Mouse (Mus musculus): Measurements from ENCODE around the gene Copb2.
A peak's percentile ranks its signal among the peaks of the same experiment; 100 is the strongest.

Gene Copb2

DNA sequence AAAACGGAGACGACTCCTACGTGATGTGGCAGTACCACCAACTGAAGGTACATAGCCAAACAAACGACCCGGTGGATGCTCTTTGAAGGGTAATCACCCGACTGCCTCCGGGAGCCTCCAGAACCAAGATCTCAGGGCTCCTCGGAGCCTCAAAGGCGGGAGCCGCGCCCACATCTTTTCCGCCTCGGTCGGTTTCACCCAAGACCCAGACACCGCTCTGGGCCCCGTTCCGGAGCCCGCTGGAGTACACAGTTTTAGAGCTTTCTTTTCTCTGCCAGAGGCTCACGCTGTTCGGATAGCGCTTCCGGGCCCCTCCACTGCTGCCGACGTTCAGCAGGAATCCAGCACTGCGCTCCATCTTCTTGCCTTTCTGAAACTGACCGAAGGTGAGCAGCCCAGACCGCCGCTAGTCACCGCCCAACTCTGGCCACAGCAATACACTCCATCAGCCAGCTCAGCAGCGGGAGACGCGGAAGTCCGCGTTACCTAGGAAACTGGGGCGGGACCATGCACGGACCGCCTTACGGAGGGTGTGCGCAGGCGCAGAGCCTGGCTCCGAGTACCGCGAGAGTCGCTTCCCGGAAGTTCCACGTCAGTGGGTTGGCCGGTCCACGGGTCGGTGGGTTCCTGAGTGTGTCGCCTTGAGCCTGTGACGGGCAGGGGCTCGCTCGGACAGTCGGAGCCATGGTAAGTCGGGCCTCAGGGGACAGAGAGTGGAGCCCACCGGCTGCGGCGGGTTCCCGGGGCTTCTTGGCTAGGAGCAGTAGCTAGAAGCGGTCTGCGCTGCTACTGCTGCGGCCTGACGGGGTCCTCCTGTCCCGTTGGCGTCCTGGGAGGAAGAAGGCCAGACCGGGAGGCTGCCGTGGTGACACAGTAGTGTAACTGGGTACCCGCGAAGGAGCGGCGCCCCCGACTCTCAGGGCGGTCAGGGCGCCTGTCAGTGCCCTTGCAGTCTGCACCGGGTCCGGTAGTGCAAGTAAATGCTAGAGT lies at the start of gene Copb2:
TSS of gene Copb2 (plus strand) at position 585 of the 990 bp plus-strand sequence.
- DNase-seq, result peak; percentile 98 to 99

DNA sequence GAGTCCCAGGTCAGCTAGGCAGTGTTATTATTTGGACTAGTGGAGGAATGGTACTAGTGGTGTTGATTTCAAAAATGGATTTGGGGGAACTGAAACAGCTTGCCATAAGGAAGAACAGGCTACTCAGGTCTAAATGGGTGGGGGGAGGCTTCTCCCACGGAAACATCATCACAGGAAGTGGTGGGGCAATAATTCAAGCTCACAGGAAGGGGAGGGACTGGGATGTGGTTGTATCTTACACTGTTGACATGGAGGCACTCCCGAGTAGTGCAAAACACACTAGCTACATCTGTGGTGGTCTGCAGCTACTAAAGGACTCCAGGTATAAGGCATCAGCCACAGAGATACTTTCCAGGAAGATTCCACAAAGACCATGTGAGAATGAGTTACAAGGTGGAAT lies 39.6 kb upstream of the Copb2 start:
- no peak for DNase-seq

DNA sequence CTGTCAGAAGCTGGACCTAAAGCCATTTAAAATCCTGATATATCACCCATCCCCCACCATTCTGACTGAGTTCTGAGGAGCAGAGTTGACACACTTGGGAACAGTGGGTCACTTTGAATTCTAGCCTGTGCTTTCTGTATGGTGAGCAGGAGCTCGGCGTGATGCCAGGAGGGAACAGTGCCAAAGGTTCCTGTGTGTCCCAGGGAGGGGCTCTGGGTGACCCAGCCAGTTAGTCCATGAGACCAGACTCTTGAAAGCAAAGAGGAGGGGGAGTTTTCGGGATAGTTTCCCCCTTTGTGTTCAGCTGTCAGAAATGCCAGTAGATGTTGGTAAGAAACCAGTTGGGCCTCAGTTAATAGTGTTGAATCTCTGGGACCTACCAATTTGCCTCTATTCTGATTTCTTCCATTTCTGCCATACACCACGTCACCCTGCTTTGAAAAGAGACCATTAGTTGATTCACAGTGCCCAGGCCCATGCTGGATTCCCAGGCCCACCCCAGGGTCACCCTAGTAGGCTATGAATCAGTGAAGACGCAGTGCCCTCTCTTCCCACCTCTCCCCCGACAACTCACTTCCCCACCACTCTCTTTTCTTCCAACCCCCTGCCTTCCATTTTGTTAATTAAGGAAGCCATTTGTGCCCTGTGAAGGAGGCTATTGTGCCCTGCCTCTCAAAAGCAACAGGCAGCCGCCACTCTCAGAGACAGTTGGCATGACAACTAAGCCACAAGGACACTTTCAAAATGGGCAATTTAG lies 38.6 kb upstream of the Copb2 start:
- DNase-seq, result peak; percentile 25 to 42

DNA sequence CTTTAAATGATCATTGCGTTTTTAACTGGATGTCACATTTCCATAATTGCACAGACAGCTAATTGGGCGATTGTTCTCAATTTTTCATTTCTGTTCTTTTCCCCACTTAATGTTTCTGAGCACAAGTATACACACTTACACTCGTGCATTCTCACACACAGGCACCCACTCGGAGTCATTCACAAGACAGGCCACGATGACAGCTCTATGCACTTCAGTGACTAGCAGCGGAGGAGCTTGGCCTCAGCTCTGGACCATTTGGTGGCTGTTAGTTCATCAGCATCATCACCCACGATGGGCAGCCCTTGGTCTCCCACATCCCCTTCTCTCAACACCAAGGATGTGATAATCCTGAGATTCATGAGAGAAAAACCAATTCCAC lies 38.0 kb upstream of the Copb2 start:
- DNase-seq, result no peak

DNA sequence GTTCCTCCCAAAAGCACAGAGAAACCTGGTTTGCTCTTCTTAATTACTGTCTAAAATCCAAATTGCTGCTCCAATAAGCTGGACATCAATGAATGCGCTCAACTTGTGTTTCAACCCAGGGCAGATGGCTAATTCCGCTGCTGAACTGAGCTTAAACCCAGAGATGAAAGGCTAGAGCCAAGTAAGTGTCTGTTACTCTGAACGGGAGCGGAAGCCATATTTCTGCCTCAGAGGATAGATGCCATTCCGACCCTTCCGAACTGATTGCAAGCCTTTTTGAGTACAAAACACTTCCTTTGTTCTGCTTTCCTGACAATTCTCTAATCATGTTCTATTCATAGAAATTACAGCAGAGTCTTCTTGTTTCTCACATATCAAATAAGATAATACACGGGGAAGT lies 36.3 kb upstream of the Copb2 start:
- no peak for DNase-seq

DNA sequence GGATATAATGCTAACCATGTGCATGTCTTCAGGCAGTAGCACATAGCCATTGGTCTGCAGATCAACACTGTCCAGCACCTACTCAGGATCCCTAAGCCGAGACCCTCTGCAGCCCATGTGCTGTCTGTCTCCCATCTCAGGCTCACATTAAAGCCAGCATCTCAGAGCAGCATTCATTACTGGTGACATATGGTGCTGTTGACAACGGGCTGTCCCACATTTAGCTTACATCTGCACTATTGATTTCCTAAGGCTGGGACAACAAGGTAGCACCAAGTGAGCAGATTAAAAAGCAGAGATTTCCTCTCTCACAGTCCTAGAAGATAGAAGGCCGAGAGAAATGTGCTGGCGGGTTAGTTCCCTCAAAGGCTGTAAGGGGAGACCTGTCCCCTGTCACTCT lies 33.7 kb upstream of the Copb2 start:
- no peak for DNase-seq

DNA sequence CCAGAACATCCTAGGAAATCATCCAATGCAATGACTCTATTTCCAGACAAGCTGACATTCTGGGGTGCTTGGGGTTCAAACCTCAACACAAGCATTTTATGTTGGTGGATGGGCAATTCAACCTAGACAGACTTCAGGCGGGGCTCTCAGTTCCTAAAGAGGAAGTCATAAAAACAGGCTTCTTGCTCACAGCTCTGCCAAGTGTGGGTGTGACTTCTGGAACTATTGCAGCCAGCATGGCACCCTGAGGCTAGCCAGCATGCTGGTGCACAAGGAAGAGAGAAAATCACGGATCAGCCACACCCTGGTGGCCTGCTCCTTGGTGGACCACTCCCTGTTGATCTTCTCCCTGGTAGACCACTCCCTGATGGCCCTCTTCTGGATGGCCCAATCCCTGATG lies 32.5 kb upstream of the Copb2 start:
- no peak for DNase-seq

DNA sequence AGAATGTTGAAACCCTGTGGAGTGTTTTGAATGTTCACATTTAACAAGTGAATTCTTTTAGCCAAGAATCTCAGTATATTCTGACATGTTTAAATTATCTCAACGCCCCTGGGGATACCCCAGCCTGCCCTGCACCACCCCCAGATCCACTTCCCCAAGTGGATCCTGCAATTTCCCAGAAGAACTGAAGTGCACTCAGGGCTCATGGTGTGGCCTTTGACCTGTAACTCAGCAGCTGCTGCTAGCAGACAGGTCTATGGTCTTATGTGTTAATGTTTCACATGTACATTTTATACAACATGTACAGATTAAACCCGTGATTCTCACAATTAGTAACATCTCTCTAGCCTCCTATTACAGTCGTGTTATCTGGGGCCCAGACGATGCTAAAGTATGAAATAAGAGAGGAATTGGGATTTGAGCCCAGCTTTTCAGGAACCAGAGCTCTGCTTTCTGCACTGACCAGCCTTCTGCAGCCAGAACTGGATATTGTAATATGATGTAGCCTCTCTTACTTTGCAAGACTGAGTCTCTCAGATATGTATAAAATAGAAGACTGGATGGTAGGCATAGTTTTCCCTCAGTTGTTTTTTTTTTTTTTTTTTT lies 28.7 kb upstream of the Copb2 start:
- no peak for DNase-seq

DNA sequence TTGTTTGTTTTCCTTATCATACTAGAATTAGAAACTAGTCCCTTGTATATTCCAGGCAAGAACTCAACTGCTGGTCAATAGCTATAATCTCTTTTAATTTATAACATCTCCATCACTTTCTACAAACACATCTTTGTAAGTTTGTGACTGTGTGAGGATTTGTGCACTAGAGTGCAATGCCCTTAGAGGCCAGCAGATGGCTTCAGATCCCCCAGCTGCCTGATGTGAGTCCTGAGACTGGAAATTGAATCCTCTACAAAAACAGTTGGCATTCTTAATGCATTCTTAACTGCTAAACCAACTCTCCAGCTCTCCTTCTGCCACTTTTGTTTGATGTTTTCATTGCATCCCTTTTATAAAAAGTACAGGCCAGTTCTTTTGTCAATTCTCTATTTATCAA lies 27.8 kb upstream of the Copb2 start:
- no peak for DNase-seq

DNA sequence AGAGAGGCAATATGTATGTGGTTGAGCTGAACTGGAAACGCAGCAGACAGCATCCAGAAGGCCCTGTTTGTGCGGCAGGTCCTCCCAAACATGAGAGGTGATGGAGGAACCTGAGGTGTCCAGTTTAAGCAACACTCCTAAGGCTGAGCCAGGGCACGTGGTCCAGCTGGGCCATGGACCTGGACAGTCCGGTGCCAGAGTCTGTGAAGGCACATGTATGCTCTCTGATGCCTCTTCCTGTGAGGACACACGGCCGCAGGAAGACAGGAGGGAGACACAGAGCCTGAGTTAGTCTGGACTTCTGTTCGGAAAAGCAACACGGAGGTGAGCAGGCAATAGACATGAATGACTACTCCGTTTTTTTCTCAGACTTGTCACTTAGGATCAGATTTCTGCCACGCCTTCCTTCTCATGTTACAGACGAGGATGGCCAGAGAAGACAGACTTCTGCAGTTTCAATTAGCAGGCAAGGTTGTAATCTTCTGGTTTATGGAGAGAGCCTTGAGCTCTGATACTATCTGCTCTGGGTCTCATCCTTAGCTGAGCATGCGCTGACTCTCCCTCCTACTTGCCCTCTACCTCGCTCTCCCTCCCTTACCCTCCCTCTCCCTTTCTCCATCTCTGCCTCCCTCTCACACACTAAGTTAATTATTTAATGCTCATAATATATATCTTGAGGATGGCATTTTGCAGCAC lies 25.4 kb upstream of the Copb2 start:
- no peak for DNase-seq

DNA sequence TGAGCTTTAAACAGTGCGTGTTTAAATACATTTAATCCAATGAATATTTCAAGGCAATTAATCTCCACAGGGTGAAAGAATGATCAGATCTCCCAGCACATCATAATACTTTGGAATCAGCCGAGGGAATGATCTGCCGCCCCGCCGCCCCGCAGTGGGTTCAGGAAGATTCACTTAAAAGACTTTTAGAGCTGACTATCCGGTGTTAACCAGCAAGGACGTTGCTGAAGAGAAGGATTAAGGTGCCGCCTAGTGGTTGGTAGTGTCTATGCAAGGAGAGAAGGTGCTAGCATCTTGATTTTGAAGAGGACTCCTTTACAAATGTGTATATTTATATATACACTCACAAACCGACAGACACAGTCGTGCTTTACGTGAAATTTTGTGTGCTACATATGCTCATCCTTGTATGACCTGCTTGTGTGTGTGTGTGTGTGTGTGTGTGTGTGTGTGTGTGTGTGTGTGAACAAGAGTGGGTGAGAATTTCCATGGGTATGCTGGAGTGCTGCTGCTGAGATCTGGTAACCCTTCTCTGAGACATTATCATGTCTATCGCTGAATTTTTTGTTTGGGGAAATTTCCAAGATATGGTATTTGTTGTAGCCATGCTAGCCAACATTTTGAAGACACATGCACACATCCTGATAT lies 24.7 kb upstream of the Copb2 start:
- DNase-seq, result peak; percentile 65 to 79

DNA sequence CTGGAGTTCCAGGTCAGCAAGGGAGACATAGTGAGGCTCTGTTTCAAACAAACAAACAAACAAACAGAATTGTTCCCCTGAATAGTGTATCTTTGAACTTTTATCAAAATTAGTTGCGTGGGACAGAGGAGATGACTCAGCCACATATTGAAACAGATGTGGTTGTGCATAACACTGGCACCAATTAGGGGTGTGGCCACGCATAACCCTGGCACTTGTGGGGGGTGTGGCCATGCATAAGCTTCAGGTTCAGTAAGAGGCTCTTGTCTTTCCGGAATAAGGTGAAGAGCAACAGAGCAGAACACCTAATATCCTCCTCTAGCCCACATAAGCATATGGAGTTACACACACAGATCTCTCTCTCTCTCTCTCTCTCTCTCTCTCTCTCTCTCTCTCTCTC lies 19.5 kb upstream of the Copb2 start:
- no peak for DNase-seq

DNA sequence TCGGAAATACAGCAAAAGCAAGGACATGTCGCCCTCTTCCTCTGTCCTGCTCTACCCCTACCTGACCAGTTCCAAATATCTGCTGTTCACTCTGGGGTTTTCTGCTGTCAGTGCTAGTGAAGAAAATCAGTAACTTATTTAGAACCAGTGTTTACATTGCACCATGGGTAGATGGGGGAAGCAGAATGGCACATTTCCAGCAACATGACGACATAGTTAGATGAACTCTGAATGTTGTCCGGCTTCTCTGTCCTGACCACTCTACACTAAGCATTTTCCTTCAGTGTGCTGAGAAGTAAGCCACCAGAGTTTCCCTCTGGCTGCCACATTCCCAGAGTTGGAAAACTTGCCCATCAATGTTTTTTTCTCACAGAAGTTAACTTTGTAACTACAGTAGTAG lies 20.3 kb downstream of the Copb2 start:
- DNase-seq, result no peak

DNA sequence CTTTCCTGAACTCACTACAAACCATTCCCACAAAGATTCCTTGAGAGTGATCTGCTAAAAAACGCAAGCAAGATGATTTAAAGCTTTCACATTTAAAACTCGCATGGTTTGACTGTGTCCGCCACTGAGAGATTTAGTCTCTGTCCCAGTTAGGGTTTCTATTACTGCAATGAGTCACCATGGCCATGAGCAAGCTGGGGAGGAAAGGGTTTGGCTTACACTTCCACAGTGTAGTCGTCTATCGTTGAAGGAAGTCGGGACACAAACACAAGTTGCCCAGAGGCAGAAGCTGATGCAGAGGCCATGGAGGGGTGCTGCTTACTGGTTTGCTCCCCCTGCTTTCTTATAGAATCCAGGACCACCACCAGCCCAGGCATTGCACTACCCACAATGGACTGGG lies 36.6 kb downstream of the Copb2 start:
- DNase-seq, result no peak

DNA sequence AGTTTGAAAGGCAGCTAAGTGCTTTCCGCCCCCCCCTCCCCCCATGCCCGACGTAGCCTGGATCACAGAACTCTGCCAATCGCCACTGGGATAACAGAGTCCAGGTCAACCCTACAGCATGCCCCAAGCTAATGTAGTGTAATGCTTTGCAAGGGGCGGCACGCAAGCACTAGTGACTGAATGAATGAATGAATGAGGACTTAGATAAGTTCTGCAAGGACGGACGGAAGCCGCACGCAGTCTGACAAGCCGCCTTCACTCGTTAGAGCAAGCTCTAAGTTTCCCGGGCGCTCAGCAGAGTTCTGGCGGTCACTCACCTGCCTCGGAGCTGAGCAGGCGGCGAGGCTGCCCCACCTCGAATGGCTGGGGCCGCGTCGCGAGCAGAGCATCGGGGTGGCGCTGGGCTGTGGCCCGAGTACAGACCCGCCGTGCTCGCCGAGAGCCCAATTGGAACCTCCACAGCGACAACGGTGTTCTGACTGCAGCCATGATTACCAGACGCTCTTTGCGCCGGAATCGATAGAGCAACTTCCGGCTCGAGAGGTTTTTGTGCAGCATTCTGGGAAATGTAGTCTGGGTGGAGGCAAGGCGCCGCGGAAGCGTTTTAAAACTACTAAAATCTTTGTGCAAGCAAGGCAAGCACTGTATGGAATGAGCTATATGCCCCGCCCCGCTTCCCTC lies 37.8 kb downstream of the Copb2 start, which contains the start of gene Mrps22:
TSS of gene Mrps22 (minus strand) at position 505 of the 681 bp plus-strand sequence.
- peak; percentile 80 to 90 for DNase-seq

DNA sequence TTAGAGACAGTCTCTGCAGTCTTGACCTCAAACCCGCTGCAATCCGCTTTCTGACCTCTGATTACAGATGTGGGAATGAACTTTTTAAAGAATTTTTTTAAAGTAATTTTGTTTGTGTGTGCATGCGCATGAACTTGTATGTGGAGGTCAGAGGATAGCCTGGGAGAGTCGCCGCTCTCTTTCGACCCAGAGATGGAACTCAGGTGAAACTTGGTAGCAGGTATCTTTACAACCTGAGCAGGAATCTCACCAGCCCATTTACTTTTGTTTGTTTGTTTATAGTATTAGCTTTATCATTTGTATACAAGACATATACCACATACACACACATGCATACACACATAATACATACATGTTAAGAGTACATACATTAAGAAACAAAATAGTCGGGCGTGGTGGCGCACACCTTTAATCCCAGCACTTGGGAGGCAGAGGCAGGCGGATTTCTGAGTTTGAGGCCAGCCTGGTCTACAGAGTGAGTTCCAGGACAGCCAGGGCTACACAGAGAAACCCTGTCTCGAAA lies 38.4 kb downstream of the Copb2 start:
- DNase-seq, result no peak

DNA sequence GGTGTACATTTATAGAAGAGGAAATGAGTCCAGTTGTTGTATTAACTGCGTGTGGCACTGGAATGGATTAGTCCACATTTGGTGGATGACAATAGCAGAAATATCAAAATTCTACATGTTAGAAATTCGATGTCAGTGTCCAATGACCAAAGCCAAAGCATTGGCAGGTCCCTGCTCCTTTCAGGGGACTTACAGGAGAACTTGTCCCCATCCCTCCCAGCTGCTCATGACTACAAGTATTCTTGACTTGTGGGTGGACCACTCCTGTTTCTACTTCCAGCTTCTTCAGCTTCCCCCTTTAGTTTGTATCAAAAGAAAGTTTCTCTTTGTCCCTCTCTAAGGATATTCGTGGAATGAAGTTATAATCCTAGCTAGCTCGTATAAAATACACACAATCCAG lies 41.4 kb downstream of the Copb2 start:
- no peak for DNase-seq

DNA sequence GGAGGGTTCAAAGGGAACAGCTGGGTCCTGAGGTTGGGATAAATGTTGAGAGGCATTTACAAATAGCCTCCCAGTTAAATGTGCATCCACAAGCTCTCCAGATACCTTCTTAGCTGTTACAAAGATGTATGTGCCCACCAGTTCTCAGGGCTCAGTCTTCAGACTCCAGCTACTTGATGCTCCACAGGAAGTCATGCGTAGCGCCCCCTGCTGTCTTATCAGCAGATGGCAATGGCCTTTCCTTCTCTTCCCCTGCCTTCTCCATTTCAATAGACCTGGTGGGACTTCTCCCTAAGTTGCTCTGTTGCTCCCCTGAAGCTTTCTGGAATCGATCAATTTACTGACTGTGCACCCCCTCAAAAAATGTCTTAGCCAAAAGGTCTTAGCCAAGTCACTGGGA lies 65.0 kb downstream of the Copb2 start:
- DNase-seq, result no peak

DNA sequence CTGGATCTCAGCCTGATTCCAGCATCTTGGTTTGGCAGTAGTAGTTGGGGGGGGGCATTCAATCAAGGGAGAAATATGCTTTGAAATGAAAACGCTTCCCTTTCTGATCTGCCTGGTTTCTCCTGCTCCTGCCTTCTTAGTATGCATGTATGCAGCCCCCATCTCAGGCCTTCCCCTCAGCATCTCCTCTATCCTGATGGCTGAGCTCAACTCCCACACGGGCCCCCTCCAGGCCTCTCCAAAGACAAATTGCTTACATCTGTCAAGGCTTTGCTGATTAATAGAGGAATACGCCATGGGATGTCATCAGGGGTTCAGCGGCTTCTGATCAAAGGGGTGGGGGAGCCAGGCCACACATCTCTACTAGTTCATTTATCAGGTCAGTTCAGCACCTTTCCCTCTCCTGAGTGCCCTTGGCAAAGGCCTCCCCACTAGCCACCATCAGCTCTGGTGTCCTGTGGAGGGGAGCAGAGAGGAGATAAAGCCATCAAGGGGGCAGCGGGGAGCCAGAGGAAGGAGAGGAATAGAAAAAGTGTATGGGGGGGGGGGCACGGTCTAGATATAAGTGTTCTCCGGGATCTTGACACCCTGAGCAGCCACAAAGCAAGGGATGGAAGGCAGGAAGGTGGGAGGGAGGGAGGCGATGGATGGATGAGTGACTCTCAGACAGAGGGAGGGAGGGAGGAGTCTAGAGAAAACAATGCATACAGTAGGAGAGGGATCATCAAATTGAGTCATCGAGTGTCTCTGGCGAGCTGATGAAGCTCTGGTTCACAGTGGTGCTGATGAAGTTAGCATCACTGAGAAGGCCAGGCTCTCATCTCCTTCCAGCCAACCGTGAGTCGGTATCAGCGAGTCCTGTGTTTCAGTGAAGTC lies 70.0 kb downstream of the Copb2 start:
- no peak for DNase-seq
